Mouse (Mus musculus) mouse trophoblast stem cell (cell line): Measurements from ENCODE around the gene Lamb2.

ENCODE experiments used
- in situ Hi-C, 2 experiments: fragments of 300-500 bp; cut with MseI, MboI; formaldehyde crosslinking; loops; 2 replicates in 1 of 2; 3 replicates in 1 of 2; pipeline ENCODE4 v1.15.1; 2025

Gene Lamb2

DNA sequence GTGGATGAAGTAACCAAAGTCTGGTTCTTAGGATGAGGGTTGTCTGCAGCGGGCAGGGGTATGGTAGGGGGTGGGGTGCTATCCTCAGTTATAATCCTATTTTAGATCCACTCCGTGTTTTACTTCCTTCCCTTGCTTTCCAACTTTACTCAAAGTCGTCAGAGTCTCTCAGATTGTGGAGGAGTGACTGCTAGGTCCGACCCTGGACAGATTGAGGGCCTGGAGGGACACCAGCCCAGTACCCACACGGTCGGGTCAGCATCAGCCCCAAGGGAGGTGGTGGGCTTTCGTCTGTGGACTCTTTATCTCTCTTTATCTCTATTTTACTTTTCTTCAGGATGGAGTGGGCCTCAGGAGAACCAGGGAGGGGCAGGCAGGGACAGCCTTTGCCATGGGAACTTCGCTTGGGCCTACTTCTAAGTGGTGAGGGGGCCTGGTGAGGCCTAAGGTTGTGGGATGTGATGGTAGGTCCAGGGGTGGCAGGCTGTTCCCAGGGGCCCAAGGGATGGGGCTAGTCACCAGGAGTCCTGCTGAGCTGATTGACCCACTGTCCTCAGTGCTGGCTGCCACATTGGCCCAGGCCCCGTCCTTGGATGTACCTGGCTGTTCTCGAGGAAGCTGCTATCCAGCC, at the start of gene Lamb2:
Gene Lamb2 (plus strand): TSS at position 16 of the 631 bp plus-strand sequence.
- in situ Hi-C loops = no loop called here

DNA sequence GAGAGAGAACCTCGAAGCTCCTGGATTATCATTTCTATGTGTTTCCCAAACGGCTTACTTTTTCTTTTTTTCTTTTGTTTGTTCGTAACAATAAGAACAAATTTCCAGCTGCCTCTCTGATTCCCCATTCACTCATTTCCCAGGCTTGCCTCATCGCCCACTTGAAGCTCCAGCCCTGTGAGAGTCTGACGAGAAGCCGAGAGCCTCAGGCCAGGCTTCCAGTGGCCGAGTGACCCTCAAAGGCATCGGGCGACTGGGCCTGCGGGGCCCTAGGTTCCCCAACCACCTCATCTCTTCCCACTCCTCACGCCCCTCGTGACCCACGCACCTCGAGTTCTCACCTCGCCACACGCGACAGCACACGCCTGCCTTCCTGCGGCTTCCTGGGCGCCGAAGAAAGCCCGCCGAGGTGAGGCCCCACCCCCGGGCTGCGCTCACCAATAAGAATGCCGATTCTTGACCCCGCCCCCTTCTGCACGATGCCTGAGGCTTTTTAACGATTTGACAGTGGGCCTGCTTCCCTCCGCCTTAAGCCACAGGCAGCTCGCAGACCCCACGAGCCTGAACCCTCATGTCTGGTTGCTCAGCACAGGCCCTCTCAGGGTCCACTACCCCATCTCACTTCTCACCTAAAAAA, 48.0 kb upstream of the Lamb2 start:
- in situ Hi-C loops = no loop called here

GRCm38 (mm10) chr9:108436182-108436581, 43.4 kb upstream of the Lamb2 start, which contains the start of gene BC048562:
Gene BC048562, plus strand, starts transcription at chr9:108436482.
- in situ Hi-C loops = no loop called here

DNA sequence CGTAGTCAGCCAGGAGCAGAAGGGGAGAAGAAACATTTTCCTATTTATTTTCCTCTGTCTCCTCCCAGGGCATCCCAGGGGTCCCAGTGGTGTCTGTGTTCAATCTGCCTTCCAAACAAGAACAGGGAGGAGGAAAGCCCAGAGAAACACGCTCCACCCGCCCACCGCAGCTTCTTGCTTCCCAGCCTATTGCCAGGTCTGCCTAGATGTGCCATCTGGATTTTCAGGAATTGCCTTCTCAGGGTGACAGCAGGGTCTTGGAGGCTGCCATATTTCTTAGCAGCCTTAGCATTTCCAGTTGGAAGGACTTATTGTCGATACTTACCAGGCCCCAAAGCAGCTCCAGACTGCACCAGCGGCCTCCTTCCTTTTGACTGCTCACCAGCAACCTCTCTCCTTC, 40.4 kb upstream of the Lamb2 start:
- in situ Hi-C loops = no loop called here

DNA sequence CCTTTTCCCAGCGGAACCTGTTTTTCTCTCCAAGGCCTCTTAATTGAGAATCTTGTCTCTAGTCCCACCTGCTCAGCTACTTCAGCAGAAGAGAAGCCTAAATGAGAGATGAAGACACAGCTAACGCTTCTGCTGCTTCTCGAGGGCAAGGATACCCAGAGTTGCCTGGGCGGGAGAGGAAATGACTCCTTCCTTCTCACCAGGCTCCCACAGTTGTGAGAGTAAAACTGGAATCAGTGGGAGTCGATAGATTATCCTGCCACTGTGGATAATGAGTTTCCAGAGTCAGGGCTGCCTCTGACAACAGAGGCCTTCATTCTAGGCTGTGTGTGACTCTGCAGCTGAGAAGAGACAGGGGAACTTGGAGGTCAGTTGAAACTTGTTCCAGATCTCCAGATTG, 39.1 kb upstream of the Lamb2 start:
- in situ Hi-C loops = no loop called here

DNA sequence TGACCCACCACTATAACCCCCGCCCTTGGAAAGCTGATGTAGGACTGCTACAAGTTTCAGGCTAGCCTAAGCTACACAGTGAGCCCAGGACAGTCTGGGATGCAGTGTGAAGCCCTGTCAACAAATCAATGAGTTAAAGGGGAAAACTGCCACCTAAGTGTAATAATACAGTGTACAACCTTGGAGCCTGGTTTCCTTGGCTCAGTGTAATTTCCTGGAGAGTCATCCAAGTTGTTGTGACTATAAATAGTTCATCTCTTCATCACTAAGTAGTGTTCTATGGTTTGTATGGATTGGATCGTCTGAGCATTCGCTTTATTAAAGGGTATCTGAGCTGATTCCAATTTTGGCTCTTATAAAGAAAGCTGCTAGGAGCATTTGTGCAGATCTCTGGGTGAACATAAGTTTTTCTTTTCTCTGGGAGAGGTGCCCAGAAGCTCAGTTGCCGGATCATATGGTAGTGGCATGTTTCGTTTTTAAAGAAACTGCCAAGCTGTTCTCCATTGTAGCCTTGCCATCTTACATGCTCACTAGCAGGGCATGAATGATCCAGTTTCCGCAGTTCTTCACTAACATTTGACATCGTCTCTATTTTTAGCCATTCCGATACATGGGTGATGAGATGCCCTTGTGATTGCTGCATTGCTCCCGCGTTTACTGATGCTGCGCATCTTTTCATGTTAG, 38.2 kb upstream of the Lamb2 start:
- in situ Hi-C loops = no loop called here

- in situ Hi-C loops = no loop called here
These were observed 34.4 kb upstream of the Lamb2 start for GRCm38 (mm10) chr9:108445125-108445524.

DNA sequence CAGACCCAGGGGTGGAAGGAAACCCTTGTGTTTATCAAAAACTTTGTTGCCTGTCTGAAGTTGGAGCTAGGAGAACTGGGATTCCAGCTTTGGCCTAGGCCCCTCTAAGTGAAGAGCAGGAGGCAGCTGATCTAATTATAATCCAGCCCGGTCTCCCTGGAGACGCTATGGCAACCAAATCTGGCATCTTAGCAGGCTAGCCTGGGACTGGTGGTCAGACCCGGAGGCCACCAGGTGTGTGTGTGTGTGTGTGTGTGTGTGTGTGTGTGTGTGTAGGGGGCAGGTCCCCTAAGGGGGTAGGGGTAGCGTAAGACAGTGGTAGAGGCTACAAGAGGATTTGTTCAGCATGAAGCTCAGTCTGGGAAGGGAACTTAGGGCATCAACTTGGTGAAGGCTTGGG, 29.7 kb upstream of the Lamb2 start:
- in situ Hi-C loops = no loop called here

- in situ Hi-C loops = no loop called here
These were observed 29.0 kb upstream of the Lamb2 start for GRCm38 (mm10) chr9:108450292-108451169.

GRCm38 (mm10) chr9:108451170-108451493, 28.4 kb upstream of the Lamb2 start:
- in situ Hi-C loops = no loop called here

DNA sequence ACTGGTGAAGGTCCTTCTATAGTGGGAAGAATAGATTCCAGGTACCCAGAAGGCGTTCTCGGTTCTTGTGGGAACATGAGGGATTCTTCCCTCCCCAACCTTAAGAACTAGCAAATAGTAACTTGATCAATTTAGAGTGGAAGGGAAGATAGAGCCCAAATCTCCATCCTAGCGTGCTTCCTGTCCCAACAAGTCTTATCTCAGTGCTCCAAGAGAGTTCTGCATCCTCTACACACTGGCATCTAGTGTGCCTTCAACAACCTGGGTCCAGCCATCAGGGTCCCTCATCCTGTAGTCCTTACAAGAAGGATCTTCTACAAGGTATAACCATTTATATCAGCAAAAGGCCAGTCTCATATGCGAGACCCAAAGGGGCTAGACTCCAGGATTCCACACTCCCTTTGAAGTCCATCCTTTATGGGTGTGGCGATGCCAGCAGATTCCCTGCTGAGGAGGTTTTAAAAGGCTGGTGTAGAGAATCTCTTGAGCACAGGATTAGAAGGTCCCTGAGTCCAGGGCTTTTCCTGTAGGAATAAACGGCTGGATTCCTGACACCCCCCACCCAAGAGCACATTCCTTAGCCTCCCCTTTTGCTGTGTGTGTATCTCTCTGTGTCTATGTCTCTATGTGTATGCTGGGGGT, 27.9 kb upstream of the Lamb2 start:
- in situ Hi-C loops = no loop called here

GRCm38 (mm10) chr9:108452291-108452906, 27.1 kb upstream of the Lamb2 start:
- in situ Hi-C loops = no loop called here

DNA sequence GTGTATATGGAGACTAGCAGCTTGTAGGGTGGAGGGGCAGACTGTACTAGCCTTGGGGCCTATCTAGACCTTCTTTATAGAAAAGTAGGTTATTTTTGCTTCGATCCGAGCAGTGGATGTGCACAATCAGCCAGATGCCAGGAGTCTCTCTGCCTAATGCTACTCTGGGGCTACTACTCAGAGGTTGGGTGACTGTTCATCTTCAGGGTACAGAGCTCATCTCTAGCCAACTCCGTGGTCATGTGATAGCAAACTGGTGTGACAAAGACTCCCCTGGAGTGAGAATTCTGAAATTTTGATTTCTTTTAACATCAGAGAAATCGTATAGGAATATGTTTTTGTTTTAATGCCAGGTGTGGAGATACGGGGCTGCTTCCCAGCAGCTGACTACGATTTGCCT, 26.6 kb upstream of the Lamb2 start:
- in situ Hi-C loops = no loop called here

- in situ Hi-C loops = no loop called here
These were observed 26.1 kb upstream of the Lamb2 start for GRCm38 (mm10) chr9:108453458-108453857.

- in situ Hi-C loops = no loop called here
These were observed 25.1 kb upstream of the Lamb2 start for GRCm38 (mm10) chr9:108454429-108454828.

- in situ Hi-C loops = no loop called here
These were observed 23.6 kb upstream of the Lamb2 start for GRCm38 (mm10) chr9:108455747-108456571.

GRCm38 (mm10) chr9:108456953-108457352, 22.6 kb upstream of the Lamb2 start:
- in situ Hi-C loops = no loop called here

DNA sequence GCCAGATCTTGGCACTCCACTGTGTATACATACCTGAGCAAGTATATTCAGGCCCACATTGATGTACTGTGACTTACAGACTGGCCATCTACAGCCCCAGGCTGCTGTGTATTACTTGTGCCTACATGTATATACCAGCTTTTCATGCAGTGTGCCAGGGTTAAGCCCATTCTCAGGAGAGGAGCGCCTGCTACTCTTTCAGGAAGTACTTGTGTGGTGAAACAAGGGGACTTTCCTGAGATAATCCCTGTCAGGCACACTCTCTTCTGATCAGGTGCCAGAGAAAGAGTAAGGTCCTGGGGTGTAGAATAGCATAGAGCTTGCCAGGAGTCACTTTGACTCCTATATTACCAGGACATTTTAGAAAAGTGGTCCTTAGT, 19.6 kb upstream of the Lamb2 start:
- in situ Hi-C loops = no loop called here

DNA sequence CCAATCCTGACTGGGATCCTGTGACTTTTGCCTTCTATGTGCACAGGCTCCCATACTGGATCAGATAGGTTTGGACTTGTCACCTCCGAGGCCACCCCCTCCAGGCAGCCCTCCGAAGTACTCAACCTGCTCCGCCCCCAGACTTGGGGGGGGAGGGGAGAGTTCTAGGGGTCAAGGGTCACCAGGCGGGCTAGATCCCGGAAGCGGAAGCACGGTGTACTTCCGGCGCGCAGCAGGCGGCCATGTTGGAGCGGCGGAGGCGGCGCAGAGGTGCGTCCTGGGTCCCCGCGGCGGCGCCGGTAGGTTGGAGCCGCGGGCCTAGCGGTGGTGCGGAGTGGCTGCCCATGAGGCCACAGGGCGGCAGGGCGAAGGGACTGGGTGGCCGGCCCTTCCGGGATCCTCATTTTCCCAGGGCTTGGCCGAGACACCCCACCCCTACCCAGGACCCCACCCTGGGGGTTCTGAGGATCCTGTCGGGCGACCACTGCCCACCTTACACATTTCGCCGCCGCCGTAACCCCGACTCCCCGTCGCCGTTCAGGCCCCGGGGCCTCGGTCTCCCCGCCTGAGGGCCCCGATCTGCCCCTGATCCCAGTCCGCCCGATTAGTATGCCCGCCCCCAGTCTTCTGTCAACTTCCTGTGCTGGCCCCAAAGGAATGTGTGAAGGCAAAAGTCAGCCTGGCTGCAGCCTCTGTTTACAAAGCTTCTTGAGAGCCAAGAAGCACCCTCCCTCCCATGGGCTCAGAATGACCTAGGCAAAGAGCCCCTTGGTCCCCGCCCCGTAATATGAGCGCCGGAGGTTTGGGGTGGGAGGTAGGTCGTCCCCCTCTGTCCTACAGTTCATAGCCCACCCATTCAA, 19.0 kb upstream of the Lamb2 start, which contains the start of gene Ccdc71:
Gene Ccdc71 (plus strand): TSS at position 209 of the 860 bp plus-strand sequence.
- in situ Hi-C loops = no loop called here
